Mouse (Mus musculus): Measurements from ENCODE around the gene Cap2. TPM values are rescaled to one million over a fixed set of nuclear protein-coding genes. Genes with fewer than 3 reads are reported as not detected.

Cap2 gene
- 4.6 and 6.2 TPM in 2 replicates for total RNA-seq (2021)
- long read RNA-seq, partial matches to known transcripts = 0 of 1 reads
- long read RNA-seq, other reads (novel, unspliced or antisense) = 1 of 1 reads

DNA sequence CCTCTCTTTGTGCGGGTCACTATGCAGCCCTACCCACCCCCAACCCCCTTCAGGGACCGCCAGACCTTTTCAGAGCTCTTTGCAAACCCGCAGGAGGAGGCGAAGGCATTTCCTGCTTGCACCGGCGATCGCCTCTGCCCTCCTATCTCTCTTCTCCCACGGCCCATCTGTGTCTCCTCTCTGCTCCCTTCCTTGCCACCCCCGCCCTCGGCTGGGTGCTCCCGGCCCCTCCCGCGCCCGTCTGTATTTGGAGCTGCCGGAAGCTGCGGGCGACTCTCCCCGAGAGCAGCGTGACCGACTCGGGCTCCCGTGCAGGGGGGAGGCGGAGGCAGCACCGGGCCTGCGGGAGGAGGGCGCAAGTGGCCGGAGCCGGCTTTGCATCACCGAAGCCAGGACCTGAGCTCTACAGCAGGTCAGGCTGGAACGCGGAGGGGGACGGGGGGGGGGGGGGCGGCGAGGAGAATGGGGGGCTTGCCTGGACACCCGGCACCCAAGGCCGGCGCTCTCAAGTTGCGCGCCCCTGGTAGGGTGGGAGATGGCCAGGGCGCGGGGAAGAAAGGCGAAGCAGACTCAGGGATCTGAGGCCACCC lies at the start of gene Cap2:
TSS of gene Cap2 (plus strand) at position 49 of the 590 bp plus-strand sequence.
- DNase-seq = peak; percentile 66

- DNase-seq = no peak
Measured at GRCm38 (mm10) chr13:46459546-46459945, 42.1 kb upstream of the Cap2 start.

- DNase-seq = no peak
Measured at GRCm38 (mm10) chr13:46462280-46462679, 39.4 kb upstream of the Cap2 start.

DNA sequence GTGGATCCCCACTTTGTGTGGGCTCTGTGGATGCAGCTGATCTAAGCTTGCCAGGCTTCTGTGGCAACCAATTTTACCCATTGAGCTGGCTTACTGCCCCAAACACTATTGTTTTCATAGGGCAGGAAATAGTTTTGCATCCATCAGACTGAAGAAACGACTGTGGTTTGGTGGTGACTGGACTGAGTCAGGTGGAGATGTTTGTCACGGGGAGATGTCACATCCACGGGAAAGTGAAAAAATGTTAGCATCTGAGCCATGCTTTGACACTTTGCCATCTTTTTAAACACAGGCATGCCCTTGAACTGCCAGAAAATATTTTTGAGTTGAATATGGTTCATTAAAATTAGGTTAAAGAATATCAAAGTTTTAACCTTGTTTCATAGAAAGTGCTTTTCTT lies 37.9 kb upstream of the Cap2 start:
- DNase-seq = no peak

- DNase-seq = no peak
Measured at GRCm38 (mm10) chr13:46468251-46468650, 33.4 kb upstream of the Cap2 start.

DNA sequence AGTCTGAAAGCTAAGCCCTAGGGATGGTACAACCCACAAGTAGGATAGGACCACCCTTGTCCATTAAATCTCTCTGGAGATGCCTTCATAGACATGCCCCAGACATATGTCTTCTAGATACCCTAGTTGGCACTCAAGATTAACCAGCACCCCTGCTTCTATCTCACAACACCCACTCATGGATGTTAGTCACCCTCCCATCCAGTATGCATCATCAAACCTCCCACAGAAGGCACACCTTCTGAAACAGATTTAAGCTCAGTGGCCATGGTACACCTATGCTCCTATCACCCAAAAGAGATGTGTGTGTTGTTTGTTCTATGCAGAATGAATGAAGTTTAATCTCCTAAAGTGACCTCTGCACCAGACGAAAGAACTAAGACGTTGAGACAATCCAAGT lies 32.1 kb upstream of the Cap2 start:
- no peak for DNase-seq

GRCm38 (mm10) chr13:46481271-46481670 lies 20.4 kb upstream of the Cap2 start:
- DNase-seq = no peak

GRCm38 (mm10) chr13:46485605-46486004 lies 16.0 kb upstream of the Cap2 start:
- DNase-seq = no peak

DNA sequence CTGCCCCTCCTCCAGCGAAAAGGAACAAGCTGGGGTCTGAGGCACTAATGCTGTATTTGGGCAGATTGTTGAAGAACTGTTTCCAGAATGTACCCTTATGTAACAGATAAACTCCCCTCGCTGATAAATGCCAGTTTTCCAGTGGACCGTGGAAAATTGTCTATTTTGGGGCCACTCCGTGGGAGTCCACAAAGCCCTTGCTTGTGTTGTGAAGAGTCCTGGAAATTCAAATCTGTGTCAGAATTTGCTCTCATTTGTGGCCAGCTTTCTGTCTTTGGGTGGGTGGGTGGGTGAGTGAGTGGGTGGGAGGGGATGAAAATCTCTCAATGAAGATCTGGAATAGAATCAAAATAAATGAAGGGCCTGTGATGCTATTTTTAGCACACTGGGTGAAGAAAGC lies 13.5 kb upstream of the Cap2 start:
- DNase-seq = no peak

DNA sequence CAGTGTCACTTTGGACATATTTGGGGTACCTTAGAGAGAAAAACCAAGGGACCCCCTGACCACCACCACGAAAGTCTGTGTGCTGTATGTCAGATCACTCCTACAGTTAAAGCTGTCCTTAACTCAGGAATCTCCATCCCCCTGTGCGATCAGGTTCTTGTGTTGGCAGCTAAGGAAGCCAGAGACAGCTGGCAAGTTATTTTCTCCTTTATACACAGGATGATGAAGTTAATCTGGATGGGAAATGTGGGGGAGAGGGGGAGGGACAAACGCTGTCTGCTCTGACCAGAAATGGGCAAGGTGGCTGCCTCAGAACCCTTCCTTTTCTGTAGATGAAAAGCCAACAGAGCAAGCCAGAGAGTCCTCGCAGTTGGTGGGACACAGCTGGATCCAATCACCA lies 11.0 kb upstream of the Cap2 start:
- no peak for DNase-seq

GRCm38 (mm10) chr13:46502390-46502891 lies 793 bp downstream of the Cap2 start:
- peak; percentile 23 for DNase-seq

DNA sequence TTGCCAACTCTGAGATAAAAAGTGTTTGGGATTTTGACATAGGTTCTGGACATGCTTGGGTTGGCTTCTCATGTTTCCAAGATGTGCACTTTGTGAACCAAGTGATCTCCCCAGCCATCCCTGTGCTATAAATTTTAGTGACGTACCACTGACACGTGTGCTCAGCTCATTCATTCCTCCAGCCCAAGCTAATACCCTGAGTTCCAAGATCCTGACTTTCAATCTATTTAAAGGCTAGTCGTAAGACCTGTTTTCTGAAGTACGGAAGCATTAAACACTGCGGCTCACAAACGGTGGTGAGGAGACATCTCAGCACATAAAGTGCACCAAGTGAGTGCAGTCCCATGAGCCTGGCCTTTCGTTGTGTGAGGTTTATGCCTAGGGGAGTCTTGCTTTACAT lies 6.3 kb downstream of the Cap2 start:
- DNase-seq = no peak

GRCm38 (mm10) chr13:46508823-46509222 lies 7.2 kb downstream of the Cap2 start:
- no peak for DNase-seq

DNA sequence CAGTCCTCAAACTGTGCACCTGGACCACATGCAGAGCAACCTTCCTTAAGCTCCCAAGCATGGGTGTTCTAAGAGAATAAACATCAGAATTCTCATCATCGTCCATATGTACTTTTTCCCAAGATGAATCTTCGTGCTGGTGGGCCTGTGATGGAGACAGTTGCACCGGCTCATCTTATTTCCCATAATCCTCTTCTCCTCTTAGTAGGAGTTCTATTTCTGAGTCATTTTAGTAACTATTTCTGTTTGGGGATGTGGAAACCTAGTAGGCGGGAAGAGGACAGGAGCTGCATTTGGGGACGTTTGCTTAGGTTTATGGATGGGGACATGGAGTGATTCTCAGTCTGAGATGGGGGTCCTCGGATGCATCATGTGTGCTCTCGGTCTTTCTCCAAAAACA lies 8.8 kb downstream of the Cap2 start:
- no peak for DNase-seq

DNA sequence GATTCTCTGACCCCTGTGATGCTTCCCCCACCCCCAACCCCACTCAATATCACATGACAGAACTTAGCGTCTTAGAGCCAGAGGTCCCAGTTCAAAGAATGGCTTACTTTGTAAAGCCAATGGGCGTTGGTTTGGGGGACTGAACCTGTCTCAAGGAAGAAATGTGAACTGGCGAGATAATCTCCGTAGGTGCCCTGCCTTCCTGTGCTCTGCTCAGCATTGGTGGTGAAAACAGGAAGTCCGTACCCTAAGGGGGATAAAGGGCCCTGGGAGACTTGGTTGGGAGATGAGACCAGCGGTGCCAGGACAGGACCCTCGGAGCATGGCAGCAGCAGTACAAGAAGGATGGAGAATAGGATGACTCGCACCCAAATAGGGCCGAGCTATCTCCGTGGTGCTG lies 12.8 kb downstream of the Cap2 start:
- no peak for DNase-seq

DNA sequence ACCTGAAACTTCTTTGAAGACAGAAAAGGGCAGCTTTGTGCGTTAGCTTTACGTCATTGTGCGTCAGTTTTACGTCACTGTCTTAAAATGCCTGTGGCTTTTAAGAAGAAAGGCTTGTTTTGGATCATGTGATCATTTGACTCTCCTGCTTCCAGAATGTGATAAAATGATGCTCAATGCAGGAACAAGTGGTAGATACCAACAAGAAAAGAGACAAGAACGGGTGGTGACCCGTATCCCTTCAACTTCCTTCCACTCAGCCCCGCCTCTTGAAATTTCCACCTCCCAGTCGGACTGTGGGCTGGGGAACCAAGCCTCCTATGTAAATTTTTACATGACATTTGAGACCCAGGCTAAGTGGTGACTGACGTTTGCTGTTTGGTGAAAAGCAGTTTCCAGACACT lies 13.5 kb downstream of the Cap2 start:
- no peak for DNase-seq

GRCm38 (mm10) chr13:46515524-46515923 lies 13.9 kb downstream of the Cap2 start:
- DNase-seq = no peak

DNA sequence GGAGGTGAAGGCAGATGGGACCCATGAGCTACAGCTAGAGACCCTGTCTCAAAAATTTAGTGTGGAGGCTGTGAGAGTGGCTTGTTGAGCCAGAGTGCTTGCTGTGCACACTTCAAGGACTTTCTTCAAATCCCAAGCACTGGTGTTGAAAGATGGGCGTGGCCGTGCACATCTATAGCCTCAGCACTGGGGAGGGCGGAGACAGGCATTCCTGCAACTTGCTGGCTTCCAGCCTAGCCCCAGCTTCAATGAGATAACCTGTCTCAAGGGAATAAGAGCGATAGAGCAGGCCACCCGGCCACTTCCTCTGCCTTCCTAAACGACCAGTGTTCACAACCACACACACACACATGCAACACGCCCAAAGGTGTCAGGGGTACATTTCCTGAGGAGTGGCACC lies 14.5 kb downstream of the Cap2 start:
- no peak for DNase-seq

GRCm38 (mm10) chr13:46517211-46517685 lies 15.6 kb downstream of the Cap2 start:
- no peak for DNase-seq

DNA sequence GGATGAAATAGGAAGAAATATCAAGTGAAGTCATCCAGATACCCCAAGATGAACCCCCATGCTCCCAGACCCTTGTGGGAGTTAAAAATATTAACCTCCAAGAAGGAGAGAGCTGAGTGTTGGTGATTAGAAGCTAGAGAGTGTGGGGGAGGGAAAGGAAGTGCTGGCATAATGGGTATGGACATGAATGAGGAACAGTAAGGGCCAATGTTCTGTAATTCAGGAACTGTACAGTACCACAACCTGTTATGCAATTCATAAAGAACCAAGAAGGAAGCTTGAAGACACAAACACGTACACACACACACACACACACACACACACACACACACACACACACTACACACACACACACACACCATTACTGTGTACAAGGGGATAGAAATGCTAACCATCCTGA lies 19.8 kb downstream of the Cap2 start:
- no peak for DNase-seq

DNA sequence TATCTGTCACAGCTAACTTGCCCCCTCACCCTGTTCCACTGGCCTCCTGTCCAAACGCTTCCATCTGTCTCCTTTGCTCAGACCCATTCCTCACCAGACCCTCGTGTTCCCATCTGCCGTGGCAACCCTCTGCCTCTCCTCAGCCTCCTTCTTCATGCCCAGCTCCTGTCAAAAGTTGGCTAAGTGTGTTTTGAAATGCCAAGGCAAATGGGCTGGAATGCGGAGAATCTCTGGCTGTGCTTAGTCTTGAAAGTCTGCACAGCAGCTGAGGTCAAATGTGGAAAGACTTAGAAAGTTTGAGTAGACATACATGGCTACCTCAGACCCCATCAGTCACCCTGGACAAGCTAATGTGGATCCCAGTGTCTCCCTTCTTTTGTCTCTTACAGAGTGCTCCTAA lies 21.1 kb downstream of the Cap2 start:
- DNase-seq = no peak

GRCm38 (mm10) chr13:46523235-46523634 lies 21.6 kb downstream of the Cap2 start:
- no peak for DNase-seq

DNA sequence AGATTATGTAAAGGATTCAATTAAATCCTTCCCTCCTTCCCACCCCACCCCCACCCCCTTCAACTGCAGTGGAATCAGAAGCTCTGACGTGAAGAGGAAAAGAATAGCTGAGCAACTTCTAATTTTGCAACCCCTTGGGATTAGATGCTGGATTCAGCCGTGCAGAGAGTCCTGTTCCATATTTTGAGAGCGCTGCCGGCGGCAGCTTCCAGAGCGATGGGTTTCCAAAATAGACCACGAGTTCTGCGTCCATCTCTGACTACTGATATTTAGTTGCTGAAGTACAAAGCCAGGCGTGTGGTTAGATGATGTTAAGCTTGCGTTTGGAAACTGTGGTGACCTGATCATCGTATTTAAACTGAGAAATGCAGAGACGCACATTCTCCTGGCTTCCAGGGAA lies 22.1 kb downstream of the Cap2 start:
- no peak for DNase-seq
